Mouse (Mus musculus) midbrain, embryonic 16.5 days (tissue): ENCODE measurements around the gene C2cd4d. TPM values are rescaled to one million over a fixed set of nuclear protein-coding genes. Genes with fewer than 3 reads are reported as not detected.

Experiments
- ATAC-seq: fragments of 200-750 bp; cut with Nextera tagmentation; 2 replicates; pipeline ENCODE4 v1.8.0; 2017; ENCODE audit warnings: moderate TSS enrichment
- H3K27ac ChIP-seq: fragments of 300-500 bp; sonication (generic); 2 replicates; pipeline ENCODE4 v1.5.1; 2014; ENCODE audit warnings: mild to moderate bottlenecking, low read length, mixed read lengths
- H3K27me3 ChIP-seq: fragments of 300-500 bp; sonication (generic); 2 replicates; pipeline ENCODE4 v1.6.1; 2014; ENCODE audit warnings: low read depth, low read length, mixed read lengths; ENCODE audit not compliant: control insufficient read depth, insufficient read depth
- H3K36me3 ChIP-seq: fragments of 300-500 bp; sonication (generic); 2 replicates; pipeline ENCODE4 v1.6.1; 2014; ENCODE audit warnings: mild to moderate bottlenecking, low read length, moderate library complexity, mixed read lengths; ENCODE audit not compliant: control insufficient read depth, insufficient read depth
- H3K4me1 ChIP-seq: fragments of 300-500 bp; sonication (generic); 2 replicates; pipeline ENCODE4 v1.6.1; 2014; ENCODE audit warnings: mild to moderate bottlenecking, low read length, mixed read lengths; ENCODE audit not compliant: control insufficient read depth, insufficient read depth
- H3K4me2 ChIP-seq: fragments of 300-500 bp; sonication (generic); 2 replicates; pipeline ENCODE4 v1.6.1; 2014; ENCODE audit warnings: mild to moderate bottlenecking, low read length, mixed read lengths
- H3K4me3 ChIP-seq: fragments of 300-500 bp; sonication (generic); 2 replicates; pipeline ENCODE4 v1.5.1; 2014; ENCODE audit warnings: low read depth, mild to moderate bottlenecking, low read length, moderate library complexity, mixed read lengths
- H3K9ac ChIP-seq: fragments of 300-500 bp; sonication (generic); 2 replicates; pipeline ENCODE4 v1.6.1; 2014; ENCODE audit warnings: low read depth, low read length, mixed read lengths
- H3K9me3 ChIP-seq: fragments of 300-500 bp; sonication (generic); replicated peaks from 2 replicates; pipeline ENCODE4 v1.6.1; 2014; ENCODE audit warnings: mild to moderate bottlenecking, low read length, mixed read lengths; ENCODE audit not compliant: control insufficient read depth, poor library complexity, severe bottlenecking
- WGBS: fragments of 180-500 bp; shearing (Covaris S2); extraction: QIAGEN DNeasy Blood & Tissue Kit; methylation state at CpG from one replicate; pipeline ENCODE4 v1.1.7; 2014; 5-methylcytosine and 5-hydroxymethylcytosine counted together
- polyA plus RNA-seq: library from polyadenylated mRNA; unstranded; fragments of >200 nt; fragmentation: Nextera tagmentation; extraction: Ambion mirVana; gene quantifications from 2 replicates; pipeline ENCODE4 v1.2.1, GENCODE M21; 2015

The C2cd4d gene
- polyA plus RNA-seq, 1 experiment from 2014 or later: 1.6 TPM

GRCm38 (mm10) chr3:94360812-94361211 lies 1.4 kb upstream of the C2cd4d start:
- Histone ChIP-seq H3K9ac (no peak overlapping the region), H3K4me2 (no peak overlapping the region), H3K4me3 (no peak overlapping the region), H3K36me3 (no peaks in the 10 kb centered on the region), H3K27me3 (no peaks in the 10 kb centered on the region), H3K9me3 (peaks cover 3% of the 10 kb centered on the region; the same call in 1 of the 2 replicates), H3K27ac (no peak overlapping the region), H3K4me1 (peaks cover 3% of the 10 kb centered on the region; the same call in 1 of the 2 replicates)
- no peak for ATAC-seq
- 3% methylated on average over 1 of the region's 1 CpGs for WGBS

GRCm38 (mm10) chr3:94363291-94364153 lies 1.3 kb downstream of the C2cd4d start:
- no peaks in the 10 kb centered on the region for H3K36me3 ChIP-seq
- no peaks in the 10 kb centered on the region for H3K9me3 ChIP-seq
- H3K27ac ChIP-seq: peak overlapping the region; percentile 61
- H3K9ac ChIP-seq: peak overlapping the region; percentile 88
- no peaks in the 10 kb centered on the region for H3K27me3 ChIP-seq
- peak overlapping the region; percentile 62 for H3K4me3 ChIP-seq
- peak; percentile 70 for ATAC-seq
- peaks cover 3% of the 10 kb centered on the region; the same call in 1 of the 2 replicates for H3K4me1 ChIP-seq
- H3K4me2 ChIP-seq: peak overlapping the region; percentile 91
- 5% methylated on average over 70 of the region's 97 CpGs for WGBS

GRCm38 (mm10) chr3:94364154-94364526 lies 1.9 kb downstream of the C2cd4d start:
- Histone ChIP-seq H3K27ac (peak overlapping the region; percentile 61), H3K9me3 (no peaks in the 10 kb centered on the region), H3K36me3 (no peaks in the 10 kb centered on the region), H3K4me3 (peak overlapping the region; percentile 62), H3K4me1 (peaks cover 3% of the 10 kb centered on the region; the same call in 1 of the 2 replicates), H3K9ac (peak overlapping the region; percentile 88), H3K27me3 (no peaks in the 10 kb centered on the region), H3K4me2 (peak overlapping the region; percentile 91)
- ATAC-seq: peak; percentile 63
- 5% methylated on average over 23 of the region's 23 CpGs for WGBS

GRCm38 (mm10) chr3:94366761-94367160 lies 4.5 kb downstream of the C2cd4d start:
- H3K4me1 ChIP-seq: peaks cover 3% of the 10 kb centered on the region; the same call in 1 of the 2 replicates
- no peak overlapping the region for H3K4me3 ChIP-seq
- no peak overlapping the region for H3K27ac ChIP-seq
- no peak overlapping the region for H3K4me2 ChIP-seq
- no peaks in the 10 kb centered on the region for H3K36me3 ChIP-seq
- no peaks in the 10 kb centered on the region for H3K27me3 ChIP-seq
- no peaks in the 10 kb centered on the region for H3K9me3 ChIP-seq
- H3K9ac ChIP-seq: no peak overlapping the region
- 17% methylated on average over 3 of the region's 3 CpGs for WGBS
- peak; percentile 47; the same call in 1 of the 2 replicates for ATAC-seq

GRCm38 (mm10) chr3:94367511-94367910 lies 5.3 kb downstream of the C2cd4d start:
- H3K9ac ChIP-seq: no peak overlapping the region
- no peaks in the 10 kb centered on the region for H3K27me3 ChIP-seq
- H3K27ac ChIP-seq: no peak overlapping the region
- H3K4me2 ChIP-seq: no peak overlapping the region
- H3K4me1 ChIP-seq: peaks cover 3% of the 10 kb centered on the region; the same call in 1 of the 2 replicates
- no peak overlapping the region for H3K4me3 ChIP-seq
- no peaks in the 10 kb centered on the region for H3K36me3 ChIP-seq
- no peaks in the 10 kb centered on the region for H3K9me3 ChIP-seq
- ATAC-seq: no peak
- 85% methylated on average over 6 of the region's 6 CpGs for WGBS

GRCm38 (mm10) chr3:94368631-94369030 lies 6.4 kb downstream of the C2cd4d start:
- no peak overlapping the region for H3K4me3 ChIP-seq
- 69% methylated on average over 6 of the region's 6 CpGs for WGBS
- no peak overlapping the region for H3K27ac ChIP-seq
- H3K9me3 ChIP-seq: no peaks in the 10 kb centered on the region
- H3K36me3 ChIP-seq: no peaks in the 10 kb centered on the region
- no peak overlapping the region for H3K9ac ChIP-seq
- H3K27me3 ChIP-seq: peaks cover under 1% of the 10 kb centered on the region; the same call in 1 of the 2 replicates
- no peak for ATAC-seq
- peaks cover 10% of the 10 kb centered on the region; the same call in 1 of the 2 replicates for H3K4me1 ChIP-seq
- no peak overlapping the region for H3K4me2 ChIP-seq

GRCm38 (mm10) chr3:94369709-94370108 lies 7.5 kb downstream of the C2cd4d start:
- Histone ChIP-seq H3K36me3 (no peaks in the 10 kb centered on the region), H3K9ac (no peak overlapping the region), H3K27me3 (peaks cover 2% of the 10 kb centered on the region; the same call in 1 of the 2 replicates), H3K9me3 (no peaks in the 10 kb centered on the region), H3K27ac (no peak overlapping the region), H3K4me2 (no peak overlapping the region), H3K4me3 (no peak overlapping the region), H3K4me1 (peaks cover 11% of the 10 kb centered on the region; the same call in 1 of the 2 replicates)
- no peak for ATAC-seq
- WGBS: 82% methylated on average over 2 of the region's 2 CpGs

- Histone ChIP-seq H3K4me1 (peaks cover 11% of the 10 kb centered on the region; the same call in 1 of the 2 replicates), H3K36me3 (no peaks in the 10 kb centered on the region), H3K4me3 (no peak overlapping the region), H3K9me3 (no peaks in the 10 kb centered on the region), H3K27ac (no peak overlapping the region), H3K9ac (no peak overlapping the region), H3K4me2 (peak overlapping the region; percentile 31), H3K27me3 (peaks cover 2% of the 10 kb centered on the region; the same call in 1 of the 2 replicates)
- peak; percentile 18; the same call in 1 of the 2 replicates for ATAC-seq
- 3% methylated on average over 11 of the region's 11 CpGs for WGBS
Measured at GRCm38 (mm10) chr3:94371637-94372036, 9.4 kb downstream of the C2cd4d start.

- H3K9me3 ChIP-seq: no peaks in the 10 kb centered on the region
- no peak for ATAC-seq
- H3K27me3 ChIP-seq: peaks cover 2% of the 10 kb centered on the region; the same call in 1 of the 2 replicates
- peak overlapping the region; percentile 31; the same call in 1 of the 2 replicates for H3K4me2 ChIP-seq
- no peak overlapping the region for H3K9ac ChIP-seq
- WGBS: 0% methylated on average over 2 of the region's 3 CpGs
- H3K4me3 ChIP-seq: no peak overlapping the region
- no peak overlapping the region for H3K27ac ChIP-seq
- H3K4me1 ChIP-seq: peaks cover 11% of the 10 kb centered on the region; the same call in 1 of the 2 replicates
- no peaks in the 10 kb centered on the region for H3K36me3 ChIP-seq
Measured at GRCm38 (mm10) chr3:94372038-94372437, 9.8 kb downstream of the C2cd4d start.
